Mouse (Mus musculus) stomach, embryonic 14.5 days (tissue): Measurements from ENCODE around the gene Fam76a. TPM values are rescaled to one million over a fixed set of nuclear protein-coding genes. Genes with fewer than 3 reads are reported as not detected.
"Not testable (repeated sequence)": the region's sequence is repeated elsewhere in the genome, so short reads cannot be mapped to it uniquely, and the experiment has no call there.

Source experiments
- ATAC-seq: fragments of 200-750 bp; cut with Nextera tagmentation; 2 replicates; pipeline ENCODE4 v1.8.0; 2017; ENCODE audit warnings: low read depth, moderate TSS enrichment; ENCODE audit not compliant: insufficient number of reproducible peaks, insufficient read depth, low FRiP score
- H3K27ac ChIP-seq: fragments of 300-500 bp; sonication (generic); 2 replicates; pipeline ENCODE4 v1.5.1; 2014; ENCODE audit warnings: mild to moderate bottlenecking, low read length, moderate library complexity, mixed read lengths
- H3K27me3 ChIP-seq: fragments of 300-500 bp; sonication (generic); 2 replicates; pipeline ENCODE4 v1.6.1; 2014; ENCODE audit warnings: low read length, control low read depth, mixed read lengths; ENCODE audit not compliant: control insufficient read depth, insufficient read depth
- H3K36me3 ChIP-seq: fragments of 300-500 bp; sonication (generic); 2 replicates; pipeline ENCODE4 v1.6.1; 2014; ENCODE audit warnings: mild to moderate bottlenecking, control low read depth, low read length, moderate library complexity, mixed read lengths; ENCODE audit not compliant: control insufficient read depth, insufficient read depth
- H3K4me1 ChIP-seq: fragments of 300-500 bp; sonication (generic); 2 replicates; pipeline ENCODE4 v1.6.1; 2014; ENCODE audit warnings: low read length, control low read depth, mixed read lengths; ENCODE audit not compliant: control insufficient read depth, insufficient read depth
- H3K4me2 ChIP-seq: fragments of 300-500 bp; sonication (generic); replicated peaks from 2 replicates; pipeline ENCODE4 v1.6.1; 2014; ENCODE audit warnings: low read depth, low read length, control low read depth
- H3K4me3 ChIP-seq: fragments of 300-500 bp; sonication (generic); 2 replicates; pipeline ENCODE4 v1.5.1; 2014; ENCODE audit warnings: low read depth, low read length, control low read depth
- H3K9ac ChIP-seq: fragments of 300-500 bp; sonication (generic); replicated peaks from 2 replicates; pipeline ENCODE4 v1.6.1; 2014; ENCODE audit warnings: low read depth, mild to moderate bottlenecking, control low read depth, low read length, moderate library complexity, mixed read lengths
- H3K9me3 ChIP-seq: fragments of 300-500 bp; sonication (generic); 2 replicates; pipeline ENCODE4 v1.6.1; 2016; ENCODE audit warnings: low read depth, low read length, control low read depth; ENCODE audit not compliant: control insufficient read depth
- WGBS: fragments of 180-500 bp; shearing (Covaris S2); extraction: QIAGEN DNeasy Blood & Tissue Kit; methylation state at CpG from one replicate; pipeline ENCODE4 v1.1.7; 2014; 5-methylcytosine and 5-hydroxymethylcytosine counted together
- polyA plus RNA-seq: library from polyadenylated mRNA; unstranded; fragments of >200 nt; fragmentation: Nextera tagmentation; extraction: Ambion mirVana; gene quantifications from 2 replicates; pipeline ENCODE4 v1.2.1, GENCODE M21; 2014

Gene Fam76a
- polyA plus RNA-seq, 1 experiment from 2014 or later = 47.0 TPM

GRCm38 (mm10) chr4:132939421-132940127 is 17.2 kb upstream of the Fam76a start:
- Histone ChIP-seq H3K27me3 (no peaks in the 10 kb centered on the region), H3K9ac (no peak overlapping the region), H3K27ac (no peak overlapping the region), H3K4me3 (no peak overlapping the region), H3K4me1 (no peaks in the 10 kb centered on the region), H3K36me3 (no peaks in the 10 kb centered on the region), H3K4me2 (no peak overlapping the region), H3K9me3 (no peaks in the 10 kb centered on the region)
- WGBS = 28% methylated on average over 22 of the region's 22 CpGs
- ATAC-seq = no peak

GRCm38 (mm10) chr4:132938181-132938941 is 16.0 kb upstream of the Fam76a start:
- no peak for ATAC-seq
- Histone ChIP-seq H3K36me3 (no peaks in the 10 kb centered on the region), H3K9ac (no peak overlapping the region), H3K27ac (0 out of 2 replicates have a peak overlapping the region, but pooled peaks have one; percentile 16), H3K4me1 (no peaks in the 10 kb centered on the region), H3K4me2 (no peak overlapping the region), H3K9me3 (no peaks in the 10 kb centered on the region), H3K4me3 (no peak overlapping the region), H3K27me3 (no peaks in the 10 kb centered on the region)
- 53% methylated on average over 12 of the region's 12 CpGs for WGBS

GRCm38 (mm10) chr4:132934639-132935038 is 12.3 kb upstream of the Fam76a start:
- no peak overlapping the region for H3K4me2 ChIP-seq
- no peaks in the 10 kb centered on the region for H3K27me3 ChIP-seq
- H3K27ac ChIP-seq = no peak overlapping the region
- WGBS = 21% methylated on average over 7 of the region's 7 CpGs
- H3K36me3 ChIP-seq = no peaks in the 10 kb centered on the region
- no peaks in the 10 kb centered on the region for H3K9me3 ChIP-seq
- H3K4me1 ChIP-seq = no peaks in the 10 kb centered on the region
- H3K9ac ChIP-seq = peak overlapping the region; percentile 4; the same call in 1 of the 2 replicates
- no peak for ATAC-seq
- H3K4me3 ChIP-seq = no peak overlapping the region

DNA sequence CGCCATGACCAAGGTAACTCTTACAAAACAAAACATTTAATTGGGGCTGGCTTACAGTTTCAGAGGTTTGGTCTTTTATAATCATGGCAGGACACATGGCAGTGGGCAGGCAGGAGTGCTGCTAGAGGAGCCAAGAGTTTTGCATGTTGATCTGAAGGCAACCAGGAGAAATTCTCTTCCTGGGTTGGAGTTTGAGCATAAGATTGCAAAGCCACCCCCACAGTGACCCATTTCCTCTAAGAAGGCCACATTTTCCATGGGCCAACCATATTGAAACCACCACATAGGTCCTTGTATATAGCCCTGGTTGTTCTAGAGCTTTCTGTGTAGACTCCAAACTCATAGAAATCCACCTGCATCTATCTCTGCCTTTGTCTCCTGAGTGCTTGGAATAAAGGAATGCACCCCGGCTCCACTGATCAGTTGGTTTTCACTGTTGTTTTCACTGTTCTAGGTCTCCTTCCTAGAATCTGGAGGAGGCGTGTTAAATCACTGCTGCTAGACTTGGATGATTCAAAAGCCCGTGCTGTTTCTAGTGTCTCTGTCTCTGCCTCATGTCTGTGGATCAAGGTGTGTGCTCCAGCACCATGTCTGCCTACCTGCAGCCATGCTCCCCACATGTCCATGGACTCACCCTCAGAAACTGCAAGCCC is 10.5 kb upstream of the Fam76a start:
- 83% methylated on average over 4 of the region's 4 CpGs for WGBS
- Histone ChIP-seq H3K9me3 (no peaks in the 10 kb centered on the region), H3K4me2 (no peak overlapping the region), H3K27me3 (no peaks in the 10 kb centered on the region), H3K4me3 (no peak overlapping the region), H3K9ac (no peak overlapping the region), H3K36me3 (no peaks in the 10 kb centered on the region), H3K4me1 (no peaks in the 10 kb centered on the region), H3K27ac (no peak overlapping the region)
- no peak for ATAC-seq

DNA sequence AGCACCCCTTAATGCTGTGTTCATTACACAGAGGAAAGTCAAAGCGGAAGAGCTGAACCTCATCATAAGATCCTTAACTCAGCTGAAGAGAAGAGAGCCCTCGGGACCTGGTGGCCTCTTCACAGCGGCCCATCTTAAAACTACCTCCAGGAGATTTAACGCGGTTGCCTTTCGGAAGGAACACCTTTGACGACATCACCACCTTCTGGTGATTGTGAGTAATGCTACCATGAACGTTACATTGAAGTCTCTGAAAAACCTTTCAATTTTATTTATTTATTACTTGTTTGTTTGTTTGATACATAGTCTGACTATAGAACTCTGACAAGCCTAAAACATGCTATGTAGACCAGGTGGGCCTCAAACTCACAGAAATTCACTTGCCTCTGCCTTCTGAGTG is 8.4 kb upstream of the Fam76a start:
- Histone ChIP-seq H3K9ac (no peak overlapping the region), H3K4me1 (no peaks in the 10 kb centered on the region), H3K4me3 (no peak overlapping the region), H3K4me2 (no peak overlapping the region), H3K36me3 (no peaks in the 10 kb centered on the region), H3K9me3 (no peaks in the 10 kb centered on the region), H3K27me3 (no peaks in the 10 kb centered on the region), H3K27ac (no peak overlapping the region)
- WGBS = 10% methylated on average over 8 of the region's 8 CpGs
- no peak for ATAC-seq

- H3K36me3 ChIP-seq, H3K4me3 ChIP-seq, H3K4me2 ChIP-seq, H3K27me3 ChIP-seq, H3K4me1 ChIP-seq, ATAC-seq, H3K9me3 ChIP-seq, H3K9ac ChIP-seq, H3K27ac ChIP-seq: not testable (repeated sequence)
- WGBS = 45% methylated on average over 2 of the region's 2 CpGs
Measured at GRCm38 (mm10) chr4:132926520-132926919, 4.2 kb upstream of the Fam76a start.

GRCm38 (mm10) chr4:132922061-132922530 is 262 bp downstream of the Fam76a start:
- under 1% methylated on average over 50 of the region's 50 CpGs for WGBS
- Histone ChIP-seq H3K9me3 (no peaks in the 10 kb centered on the region), H3K4me1 (peaks cover 3% of the 10 kb centered on the region; the same call in 1 of the 2 replicates), H3K27ac (peak overlapping the region; percentile 71), H3K4me2 (peak overlapping the region; percentile 69), H3K9ac (peak overlapping the region; percentile 77), H3K4me3 (peak overlapping the region; percentile 94), H3K27me3 (no peaks in the 10 kb centered on the region), H3K36me3 (peaks cover 6% of the 10 kb centered on the region)
- peak; percentile 47; the same call in 1 of the 2 replicates for ATAC-seq

DNA sequence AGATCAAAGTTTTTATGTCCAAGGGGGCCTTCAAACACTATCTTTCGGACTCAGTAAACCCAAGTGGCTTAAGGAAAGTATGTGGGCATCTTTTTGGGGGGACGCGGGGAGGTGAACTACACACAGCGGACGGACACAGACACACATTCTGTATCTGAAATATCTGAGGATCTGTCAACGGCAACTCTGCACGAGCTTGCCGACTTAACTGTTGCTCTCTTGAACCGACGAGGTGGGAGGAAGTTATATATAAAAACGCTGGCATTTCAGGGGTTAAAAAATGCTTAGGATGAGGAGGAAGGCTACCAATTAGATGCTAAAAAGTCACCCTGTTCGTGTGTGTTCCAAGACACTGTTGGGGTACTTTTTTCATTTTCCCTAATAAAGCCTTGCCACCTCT is 870 bp downstream of the Fam76a start:
- no peaks in the 10 kb centered on the region for H3K27me3 ChIP-seq
- WGBS = 36% methylated on average over 12 of the region's 12 CpGs

More for the DNA sequence above, 870 bp downstream of the Fam76a start:
- no peak for ATAC-seq
- H3K27ac ChIP-seq = no peak overlapping the region
- H3K4me2 ChIP-seq = peak overlapping the region; percentile 69
- peaks cover 11% of the 10 kb centered on the region for H3K36me3 ChIP-seq
- H3K4me1 ChIP-seq = peaks cover 3% of the 10 kb centered on the region; the same call in 1 of the 2 replicates
- H3K4me3 ChIP-seq = peak overlapping the region; percentile 94
- no peaks in the 10 kb centered on the region for H3K9me3 ChIP-seq
- H3K9ac ChIP-seq = peak overlapping the region; percentile 77
